Mouse (Mus musculus) left cerebral cortex, adult 9 months (tissue): ENCODE data around the gene Il9.

Source experiments
- DNase-seq, 2 experiments: peaks; one replicate each; pipeline ENCODE4 v3.0.0; 2022; ENCODE audit warnings: low spot score in 2 of 2

Gene Il9

GRCm38 (mm10) chr13:56482146-56482545 lies at the start of gene Il9:
Gene Il9 (minus strand): TSS chr13:56482246.
- no peak for DNase-seq

GRCm38 (mm10) chr13:56529685-56530084 lies 47.6 kb upstream of the Il9 start:
- no peak for DNase-seq

DNA sequence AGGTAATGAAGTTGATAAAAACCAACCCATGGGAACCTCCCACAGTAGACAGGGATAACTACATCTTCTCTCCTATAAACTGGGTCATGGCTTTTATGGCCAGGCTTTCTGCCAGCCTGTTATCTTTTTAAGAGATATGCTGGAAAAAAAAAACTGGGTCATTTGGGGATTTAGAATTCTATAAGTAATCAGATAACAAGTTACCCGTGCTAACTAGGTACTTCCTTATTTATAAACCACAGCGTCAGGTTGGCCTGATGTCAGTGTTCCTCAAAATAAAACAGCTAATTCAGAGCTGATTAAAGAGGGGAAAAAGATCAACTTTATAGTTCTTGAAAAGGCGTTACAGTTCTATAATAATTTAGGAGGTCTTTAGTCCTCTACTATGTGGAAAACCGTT lies 47.0 kb upstream of the Il9 start:
- DNase-seq: no peak

GRCm38 (mm10) chr13:56528281-56528680 lies 46.2 kb upstream of the Il9 start:
- DNase-seq: no peak

- no peak for DNase-seq
Observed at GRCm38 (mm10) chr13:56527846-56528245, 45.8 kb upstream of the Il9 start.

DNA sequence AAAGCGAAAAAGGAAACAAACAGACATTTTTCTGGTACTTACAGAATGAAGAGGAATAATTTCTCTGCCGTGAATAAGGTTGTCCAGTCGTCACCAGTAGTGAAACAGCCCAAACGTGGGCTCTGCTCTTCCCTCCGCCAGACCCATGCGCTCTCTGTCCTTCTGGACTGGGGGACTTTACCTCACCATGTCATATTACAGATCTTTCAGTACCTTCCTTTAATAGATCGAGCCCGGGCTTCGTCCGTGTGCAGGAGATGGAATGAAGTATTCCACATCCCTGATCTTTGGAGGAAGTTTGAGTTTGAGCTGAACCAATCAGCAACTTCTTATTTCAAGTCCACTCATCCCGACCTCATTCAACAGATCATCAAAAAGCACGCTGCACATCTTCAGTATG lies 44.8 kb upstream of the Il9 start:
- no peak for DNase-seq

DNA sequence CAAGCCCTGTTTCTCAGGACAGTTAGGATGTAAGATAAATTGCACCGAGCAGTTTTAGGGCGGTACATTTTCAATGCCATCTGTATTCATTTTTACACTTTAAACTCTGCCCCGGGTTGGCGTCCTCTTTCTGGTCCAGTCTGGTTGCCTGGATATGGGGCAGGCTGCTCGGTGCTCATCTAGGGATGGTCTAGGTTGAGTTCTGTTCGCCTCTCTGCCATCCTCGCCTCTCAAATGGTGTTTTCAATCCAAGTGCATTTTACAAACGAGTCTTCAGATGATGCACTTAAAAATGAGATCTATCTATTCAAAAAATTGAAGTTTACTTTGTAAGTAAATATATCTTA lies 40.7 kb upstream of the Il9 start:
- peak in 1 of 2 experiments; percentile 5 for DNase-seq

DNA sequence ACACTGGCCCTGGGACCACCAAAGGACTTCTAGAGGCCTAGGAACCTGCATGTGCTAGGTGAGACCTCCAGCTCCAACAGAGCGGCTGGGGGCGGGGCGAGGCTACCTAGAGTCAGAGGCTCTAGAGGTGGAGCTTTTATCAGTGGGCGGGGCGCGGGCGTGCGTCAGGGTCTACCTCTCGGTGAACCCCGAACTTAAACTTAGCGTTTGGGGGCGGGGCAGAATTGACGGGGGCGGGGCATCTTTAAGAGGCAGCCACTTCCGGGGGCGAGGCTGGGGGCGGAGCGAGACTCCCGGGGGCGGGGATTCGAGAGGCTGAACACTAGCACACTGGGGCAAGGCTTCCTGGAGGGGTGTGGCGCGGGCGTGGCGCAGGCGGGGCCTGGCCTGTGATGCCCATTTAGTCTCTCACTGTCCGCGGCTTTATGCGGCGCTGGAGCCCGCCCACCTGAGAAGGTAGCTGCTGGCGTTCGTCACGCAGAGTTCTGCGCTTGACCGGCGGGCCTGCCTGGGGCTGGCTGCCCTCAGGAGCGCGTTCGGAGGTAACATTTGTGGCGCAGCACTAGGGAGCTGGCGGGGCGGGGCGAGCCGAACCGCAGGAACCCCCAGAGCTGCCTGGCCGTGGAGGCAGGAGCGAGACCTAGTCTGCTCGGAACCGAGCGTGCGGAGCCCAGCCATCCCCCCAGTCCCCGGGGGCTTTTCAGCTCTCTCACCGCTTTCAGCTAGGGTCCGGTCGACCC lies 40.2 kb upstream of the Il9 start, which contains the start of gene Fbxl21:
Fbxl21 (plus strand) TSS at position 392 of the 740 bp plus-strand sequence.
- DNase-seq: peak; percentile 82 to 93

DNA sequence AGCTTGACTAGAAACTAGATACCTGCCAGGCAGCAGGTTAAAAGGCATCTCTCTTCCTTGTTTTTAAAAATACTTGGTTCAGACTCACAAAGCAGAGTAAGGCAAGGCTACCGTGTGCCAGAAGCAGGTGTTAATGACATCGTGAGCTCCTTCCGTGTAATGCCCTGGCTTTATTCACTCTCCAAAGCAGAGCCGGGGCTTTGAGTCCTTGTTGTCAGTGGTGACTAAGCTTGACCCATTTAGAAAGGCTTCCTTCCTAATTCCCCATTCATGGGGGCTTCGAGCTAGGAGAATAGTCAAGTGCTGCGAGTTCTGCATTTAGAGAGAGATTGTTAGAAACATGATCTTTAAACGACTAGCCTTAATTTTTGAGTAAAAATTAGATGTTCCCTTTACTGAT lies 34.8 kb upstream of the Il9 start:
- no peak for DNase-seq

- no peak for DNase-seq
Observed at GRCm38 (mm10) chr13:56516311-56516710, 34.3 kb upstream of the Il9 start.

GRCm38 (mm10) chr13:56513595-56513994 lies 31.5 kb upstream of the Il9 start:
- DNase-seq: no peak

DNA sequence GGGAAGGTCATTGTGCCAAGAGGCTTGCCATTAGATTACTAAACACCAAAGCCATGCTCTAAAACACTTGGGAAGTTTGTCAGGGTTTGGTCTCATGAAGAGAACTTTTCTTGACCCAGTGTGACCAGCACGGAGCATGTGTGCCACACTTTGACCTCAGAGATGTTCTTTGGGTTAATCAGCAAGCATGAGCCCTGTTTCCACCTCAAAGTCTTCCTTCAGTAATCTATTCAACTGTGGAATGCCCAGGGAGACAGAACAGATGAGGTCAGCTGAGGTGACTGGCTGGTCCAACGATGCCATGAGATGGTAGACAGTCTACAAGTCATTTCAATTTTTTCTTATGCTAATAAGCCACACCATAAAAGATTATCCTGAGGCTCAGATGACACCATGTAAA lies 27.8 kb upstream of the Il9 start:
- DNase-seq: no peak

DNA sequence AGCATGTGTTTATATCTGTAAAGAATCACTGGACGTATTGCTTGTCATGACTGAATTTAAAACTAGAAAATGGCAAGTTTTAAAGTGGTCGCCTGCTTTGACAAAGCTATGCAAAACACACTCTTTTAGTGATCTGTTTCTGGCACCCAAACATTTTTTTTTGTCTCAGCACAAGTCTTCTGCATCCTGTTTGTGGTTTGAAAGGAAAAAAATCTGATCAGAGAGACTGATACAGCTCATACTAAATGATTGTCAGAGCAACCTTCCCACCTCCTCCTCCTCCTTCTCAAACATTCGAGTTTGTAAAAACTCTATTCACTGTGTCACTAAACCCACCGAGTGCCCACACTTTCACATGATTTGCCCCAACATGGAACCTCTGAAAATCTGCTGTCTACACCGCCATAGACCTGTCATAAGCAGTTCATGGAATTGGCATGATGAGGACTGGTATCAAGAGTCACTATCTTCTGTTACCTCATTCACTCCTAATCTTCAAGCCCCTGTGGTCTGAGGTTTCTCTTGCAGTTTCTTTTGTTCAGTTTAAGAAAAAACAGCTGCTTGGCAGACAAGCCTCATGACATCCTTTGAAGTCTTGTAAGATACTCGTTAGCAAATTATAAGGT lies 24.9 kb upstream of the Il9 start:
- DNase-seq: no peak

DNA sequence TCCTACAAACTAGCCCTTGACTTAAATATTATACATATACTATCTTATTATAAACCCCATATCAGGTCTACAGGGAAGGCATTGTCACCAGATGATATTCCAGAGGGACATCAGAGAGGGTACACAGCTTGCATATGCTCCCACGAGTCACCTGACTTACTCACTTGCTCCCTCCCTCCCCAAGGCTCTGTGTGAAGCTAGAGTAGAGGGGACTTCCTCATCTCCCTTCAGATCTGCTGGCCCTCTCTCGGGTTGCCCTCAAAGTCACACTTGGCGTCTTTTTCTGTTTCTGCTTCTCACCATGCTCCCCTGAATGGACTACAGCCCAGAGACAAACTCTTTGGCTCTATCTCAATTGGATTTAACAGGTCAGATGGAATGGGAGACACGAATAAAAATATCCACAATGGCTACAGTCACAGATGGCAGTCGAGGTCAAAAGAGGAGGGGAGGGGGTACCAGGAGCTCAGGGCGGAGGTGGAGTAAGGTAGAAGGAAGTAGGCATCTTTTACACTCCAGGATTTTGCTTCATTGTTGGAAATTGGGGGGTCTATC lies 19.9 kb upstream of the Il9 start:
- no peak for DNase-seq

DNA sequence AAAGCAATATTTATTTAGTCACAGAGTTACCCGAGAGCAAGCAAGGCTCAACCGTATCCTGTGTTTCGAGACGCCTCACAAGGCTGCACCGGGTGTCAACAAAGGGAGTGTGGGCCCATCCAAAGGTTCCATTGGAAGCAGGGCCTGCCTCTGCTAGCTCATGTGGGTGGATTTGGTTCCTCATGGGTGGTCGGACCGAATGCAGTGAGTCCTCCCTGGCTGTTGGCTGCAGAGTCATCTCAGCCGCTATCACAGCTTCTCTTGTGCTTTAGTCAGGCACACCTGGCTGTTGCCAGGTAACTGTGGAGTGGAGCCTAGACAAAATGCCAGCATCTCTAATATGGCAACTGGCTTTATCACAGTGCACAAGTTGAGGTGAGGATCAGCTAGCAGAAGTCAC lies 18.6 kb upstream of the Il9 start:
- DNase-seq: no peak

DNA sequence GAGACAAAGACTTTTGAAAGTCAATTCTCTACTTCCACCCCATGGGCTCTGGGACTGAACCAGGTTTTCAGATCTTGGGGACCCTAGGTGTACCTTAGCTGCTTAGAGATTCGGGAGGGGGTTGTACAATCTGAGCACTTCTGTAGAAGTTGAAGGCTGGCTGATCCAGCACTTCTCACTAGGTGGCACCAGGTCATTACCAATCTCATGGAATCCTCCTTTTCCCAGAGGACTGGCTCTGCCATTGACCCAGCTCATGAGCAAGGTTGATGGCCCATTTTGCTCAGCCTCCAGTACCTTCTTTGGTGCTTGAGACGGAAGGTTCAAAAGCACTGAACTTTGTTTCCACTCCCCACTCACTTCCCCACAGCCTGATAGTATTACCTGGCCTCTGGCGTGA lies 18.1 kb upstream of the Il9 start:
- DNase-seq: no peak

GRCm38 (mm10) chr13:56494440-56494839 lies 12.4 kb upstream of the Il9 start:
- DNase-seq: no peak

- DNase-seq: no peak
Observed at GRCm38 (mm10) chr13:56488012-56488411, 6.0 kb upstream of the Il9 start.

DNA sequence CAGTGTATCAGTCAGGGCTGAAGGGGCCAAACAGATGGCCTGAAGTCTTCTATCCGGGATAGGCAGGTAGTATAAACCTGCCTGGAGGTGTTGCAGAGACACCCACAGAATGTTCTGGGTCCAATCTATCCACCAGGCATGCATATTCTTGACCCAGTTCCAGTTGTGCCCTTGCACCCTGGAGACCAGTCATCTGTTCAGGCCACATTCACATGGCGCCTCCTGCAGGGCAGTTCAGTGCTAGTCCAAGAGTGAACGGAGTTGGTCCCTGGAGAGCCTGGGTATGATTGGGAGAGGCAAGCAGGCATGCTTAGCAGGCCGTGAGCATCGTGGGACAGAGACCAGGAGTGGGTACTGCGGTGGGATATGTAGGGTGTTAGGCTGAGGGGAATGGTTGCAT lies 4.0 kb downstream of the Il9 start:
- no peak for DNase-seq

GRCm38 (mm10) chr13:56477271-56477670 lies 4.8 kb downstream of the Il9 start:
- peak in 1 of 2 experiments; percentile 23 for DNase-seq

DNA sequence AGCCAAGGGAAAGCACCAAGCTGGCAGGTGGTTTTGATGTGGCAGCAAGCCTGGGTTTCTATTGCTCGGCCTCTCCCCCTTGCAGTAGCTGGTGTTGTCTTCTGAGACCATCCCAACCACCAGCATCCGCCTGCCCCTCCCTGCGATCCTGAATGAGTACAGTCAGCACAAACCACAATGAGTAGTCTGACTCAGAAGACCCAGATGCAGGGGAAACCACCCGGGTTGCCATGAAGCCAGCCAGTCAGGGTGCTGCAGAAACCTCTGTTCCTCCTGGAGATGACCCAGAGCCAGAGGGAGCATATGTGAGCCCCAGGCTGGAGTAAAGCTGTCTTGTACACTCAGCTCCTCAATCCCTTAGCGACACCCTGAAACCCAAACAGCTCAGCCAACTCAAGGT lies 5.3 kb downstream of the Il9 start:
- no peak for DNase-seq

GRCm38 (mm10) chr13:56475363-56475762 lies 6.7 kb downstream of the Il9 start:
- peak in 1 of 2 experiments; percentile 42 for DNase-seq

DNA sequence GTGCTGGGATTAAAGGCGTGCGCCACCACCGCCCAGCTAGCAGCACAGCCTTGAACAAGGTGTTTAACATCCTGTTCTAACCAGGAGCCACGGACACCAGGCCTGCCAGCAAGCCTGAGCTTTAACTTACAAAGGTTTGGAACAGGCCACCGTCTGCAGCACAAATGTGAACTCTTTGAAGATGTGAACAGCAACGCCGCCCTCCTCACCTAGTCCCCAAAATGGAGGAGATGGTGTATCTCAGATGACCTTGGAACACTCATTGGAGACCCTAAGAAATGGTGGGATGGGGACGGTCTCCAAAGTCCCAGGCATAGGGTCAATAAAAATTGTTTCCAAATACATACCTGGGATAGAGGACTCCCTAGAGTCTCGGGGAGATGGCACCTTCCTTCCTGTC lies 9.4 kb downstream of the Il9 start:
- DNase-seq: no peak
